Mouse (Mus musculus) right cerebral cortex, adult 18-20 months (tissue): ENCODE data around the gene P4htm.
"Not testable (repeated sequence)": the region's sequence is repeated elsewhere in the genome, so short reads cannot be mapped to it uniquely, and the experiment has no call there.

Experiments used
- DNase-seq: peaks from one replicate; pipeline ENCODE4 v3.0.0; 2022; ENCODE audit warnings: mixed read lengths

P4htm gene

GRCm38 (mm10) chr9:108596998-108597764 lies at the start of gene P4htm:
Gene P4htm, minus strand, starts transcription at chr9:108597667.
- peak; percentile 86 for DNase-seq

DNA sequence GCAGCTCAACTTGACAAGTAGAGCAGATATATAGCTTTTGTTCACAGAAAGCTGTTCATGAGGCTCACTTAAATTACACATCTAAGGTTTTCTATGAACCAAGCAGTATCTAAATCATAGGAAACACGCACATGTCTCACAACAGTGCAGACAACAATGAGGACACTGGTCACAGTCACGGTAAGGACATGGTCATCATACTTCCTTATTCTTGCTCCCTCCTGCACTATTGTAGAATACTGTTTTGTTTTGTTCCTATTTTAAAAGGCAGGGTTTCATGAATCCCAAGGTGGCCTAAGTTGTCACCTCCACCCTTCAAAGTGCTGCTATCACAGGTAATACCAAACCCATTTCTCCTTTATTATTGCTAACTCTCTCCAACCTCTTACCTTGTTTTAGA lies 42.4 kb upstream of the P4htm start:
- DNase-seq: no peak

DNA sequence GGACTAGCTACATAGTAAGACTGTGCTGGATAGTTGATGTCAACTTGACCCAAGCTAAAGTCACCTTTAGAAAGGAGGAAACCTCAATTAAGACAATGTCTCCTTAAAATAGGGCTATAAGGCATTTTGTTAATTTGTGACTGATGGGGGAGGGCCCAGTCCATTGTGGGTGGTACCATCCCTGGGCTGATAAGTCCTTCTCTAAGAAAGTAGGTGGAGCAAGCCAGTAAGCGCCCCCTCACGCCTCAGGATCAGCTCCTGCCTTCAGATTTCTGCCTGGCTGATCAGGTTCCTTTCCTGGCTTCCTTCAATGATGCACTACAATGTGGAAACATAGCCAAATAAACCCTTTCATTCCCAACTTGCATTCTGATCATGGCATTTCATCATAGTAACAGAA lies 37.9 kb upstream of the P4htm start:
- no peak for DNase-seq

GRCm38 (mm10) chr9:108633846-108634245 lies 36.4 kb upstream of the P4htm start:
- DNase-seq: no peak

DNA sequence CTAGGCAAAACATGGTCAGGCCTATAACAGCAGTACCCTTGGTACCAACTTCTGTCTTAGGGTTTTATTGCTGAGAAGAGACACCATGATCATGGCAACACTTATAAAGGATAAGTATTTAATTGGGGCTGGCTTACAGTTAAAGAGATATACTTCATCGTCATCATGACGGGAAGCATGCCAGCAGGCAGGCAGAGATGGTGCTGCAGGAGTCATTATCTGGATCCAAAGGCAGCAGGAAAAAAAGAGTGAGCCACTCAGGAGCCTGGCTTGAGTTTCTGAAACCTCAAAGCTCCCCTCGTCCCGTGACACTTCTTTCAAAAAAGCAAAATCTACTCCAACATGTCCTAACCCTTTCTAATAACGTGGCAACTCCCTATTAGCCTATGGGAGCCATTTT lies 34.9 kb upstream of the P4htm start:
- no peak for DNase-seq

DNA sequence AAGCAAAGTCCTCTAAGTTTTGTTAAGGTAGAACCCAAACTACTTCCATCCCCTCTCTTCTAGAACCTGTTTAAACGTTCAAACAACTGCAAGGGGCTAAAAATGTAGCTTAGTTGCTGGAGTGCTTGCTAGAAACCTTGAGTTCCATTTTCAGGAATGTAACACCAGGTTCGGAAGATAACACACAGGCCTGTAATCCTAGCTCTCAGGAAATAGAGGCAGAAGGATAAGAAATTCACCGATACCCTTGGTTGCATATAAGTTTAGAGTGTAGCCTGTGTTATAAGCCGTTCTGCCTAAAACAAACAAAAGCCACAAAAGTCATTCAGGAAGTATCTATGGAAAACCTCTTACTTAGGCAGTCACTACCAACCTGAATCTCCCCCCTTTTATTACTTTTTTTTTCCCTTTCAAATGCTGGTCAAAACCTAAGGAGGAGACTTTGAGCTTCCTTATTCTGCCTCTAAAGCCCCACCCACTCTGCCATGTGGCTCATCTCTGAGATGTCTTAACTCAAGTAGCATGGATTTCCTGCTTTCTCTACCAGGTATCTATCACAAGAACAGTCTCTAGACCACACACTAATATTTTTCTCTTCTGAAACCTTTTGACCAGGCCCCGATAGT lies 34.3 kb upstream of the P4htm start:
- no peak for DNase-seq

DNA sequence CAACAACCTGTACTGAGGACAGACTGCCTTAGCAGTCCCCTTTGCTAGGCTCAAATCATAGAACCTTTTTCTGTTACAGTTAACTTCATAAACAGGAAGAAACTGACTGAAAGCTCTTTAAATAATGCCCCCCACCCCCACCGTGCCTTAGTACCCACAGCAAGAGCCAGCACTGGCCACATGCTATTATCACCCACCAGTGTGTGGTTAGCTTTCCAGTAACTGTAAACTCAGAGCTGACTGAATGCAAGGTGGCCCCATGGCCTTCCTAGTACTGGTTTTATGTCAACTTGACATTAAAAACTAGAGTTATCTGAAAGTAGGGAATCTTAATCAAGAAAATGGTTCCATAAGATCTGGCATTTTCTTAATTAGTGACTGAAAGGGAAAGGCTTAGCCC lies 33.2 kb upstream of the P4htm start:
- no peak for DNase-seq

DNA sequence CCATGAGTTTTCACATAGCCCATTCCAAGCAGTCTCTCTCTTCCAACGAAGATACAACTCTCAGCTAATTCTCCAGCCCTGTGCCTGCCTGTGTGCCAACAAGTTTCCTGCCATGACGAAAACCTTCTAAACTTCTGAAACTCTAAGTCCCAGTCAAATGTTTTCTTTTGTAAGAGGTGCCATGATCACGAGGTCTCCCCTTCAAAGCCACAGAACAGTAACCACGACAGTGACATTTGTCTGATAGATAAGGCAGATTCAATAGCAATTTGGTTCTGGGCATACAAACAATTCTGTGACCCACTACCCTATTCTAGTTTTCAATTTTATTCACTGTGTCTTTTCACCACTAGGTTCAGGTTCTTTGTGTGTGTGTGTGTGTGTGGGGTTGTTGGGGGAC lies 30.7 kb upstream of the P4htm start:
- DNase-seq: no peak

DNA sequence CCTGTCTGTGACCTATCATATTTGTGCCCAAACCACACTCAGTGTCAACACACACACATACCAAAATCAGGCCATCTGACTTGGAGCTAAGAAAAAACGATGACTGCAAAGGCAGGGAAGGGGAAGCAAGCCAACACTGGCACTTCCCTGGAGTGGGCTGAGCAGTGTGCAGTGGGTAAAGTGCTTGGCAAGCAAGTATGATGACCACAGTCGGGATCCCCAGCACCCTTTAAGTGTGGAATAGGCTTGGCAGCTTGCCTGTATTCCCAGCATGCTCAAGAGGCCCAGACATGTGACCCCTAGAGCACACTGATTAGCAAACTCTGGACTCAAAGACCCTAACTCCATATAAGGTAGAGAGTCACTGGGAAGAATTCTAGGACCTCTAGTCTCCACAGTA lies 29.0 kb upstream of the P4htm start:
- no peak for DNase-seq

GRCm38 (mm10) chr9:108617301-108617700 lies 19.8 kb upstream of the P4htm start:
- DNase-seq: no peak

- DNase-seq: peak; percentile 56
Measured at GRCm38 (mm10) chr9:108611488-108611887, 14.0 kb upstream of the P4htm start.

DNA sequence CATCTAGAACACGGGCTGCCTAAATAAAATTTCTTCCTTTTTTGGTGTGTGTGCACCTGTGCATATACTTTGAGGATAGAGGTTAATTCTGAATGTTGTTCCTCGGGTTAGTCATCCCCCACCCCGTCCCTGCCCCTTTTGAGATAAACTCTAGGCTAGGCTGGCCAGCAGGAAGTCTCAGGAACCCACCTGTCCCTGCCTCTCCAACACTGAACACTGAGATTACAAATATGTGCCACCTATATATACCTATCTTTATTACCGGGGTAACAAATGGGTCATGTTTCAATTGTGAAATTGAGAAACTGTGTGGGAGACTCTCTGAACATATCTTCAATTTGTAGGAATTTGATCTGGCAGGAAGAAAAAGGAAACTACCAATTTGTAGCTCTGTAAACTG lies 11.4 kb upstream of the P4htm start:
- no peak for DNase-seq

GRCm38 (mm10) chr9:108607929-108608328 lies 10.5 kb upstream of the P4htm start:
- DNase-seq: not testable (repeated sequence)

GRCm38 (mm10) chr9:108601986-108602385 lies 4.5 kb upstream of the P4htm start:
- DNase-seq: no peak

- DNase-seq: no peak
Measured at GRCm38 (mm10) chr9:108600011-108600410, 2.5 kb upstream of the P4htm start.

DNA sequence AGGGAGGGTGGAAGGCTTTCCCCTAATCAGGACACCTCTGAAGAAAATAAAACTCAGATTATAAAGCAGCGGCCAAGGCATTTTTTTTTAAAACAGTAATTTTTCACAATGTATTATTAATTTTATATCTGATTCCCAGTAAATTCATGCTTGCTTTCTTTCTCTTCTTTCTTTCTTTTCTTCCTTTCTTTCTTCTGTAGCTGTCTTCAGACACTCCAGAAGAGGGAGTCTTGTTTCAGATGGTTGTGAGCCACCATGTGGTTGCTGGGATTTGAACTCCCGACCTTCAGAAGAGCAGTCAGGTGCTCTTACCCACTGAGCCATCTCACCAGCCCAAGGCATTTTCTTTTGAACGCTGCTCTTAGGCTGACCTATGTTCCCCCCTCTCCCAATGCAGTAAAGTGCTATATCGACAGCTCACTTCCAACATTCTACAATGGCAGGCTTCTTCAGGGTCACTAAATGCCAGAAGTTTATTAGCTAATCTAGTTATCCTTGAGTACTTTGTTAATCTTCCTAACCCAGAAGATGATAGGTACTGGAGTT lies 1.6 kb upstream of the P4htm start:
- DNase-seq: no peak

DNA sequence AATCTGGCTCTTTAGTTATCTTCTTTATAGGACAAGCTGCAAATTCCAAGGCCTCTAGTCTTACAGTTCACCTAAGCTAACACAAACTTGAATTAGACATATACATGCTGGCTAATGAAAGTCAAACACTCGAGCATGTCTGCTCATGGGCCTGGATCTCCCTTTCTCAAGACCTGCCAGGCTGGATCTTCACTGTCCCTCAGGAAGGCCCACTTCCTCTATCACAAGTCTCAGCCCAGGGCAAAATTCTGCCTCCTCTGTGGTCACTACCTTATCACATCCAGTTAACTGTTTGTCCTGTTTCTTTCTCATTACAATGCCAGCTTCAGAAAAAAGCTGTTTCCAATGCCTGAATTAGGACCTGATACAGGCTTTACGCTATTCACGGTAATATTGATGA lies 3.1 kb downstream of the P4htm start:
- no peak for DNase-seq

- no peak for DNase-seq
Measured at GRCm38 (mm10) chr9:108591462-108591861, 6.0 kb downstream of the P4htm start.

- no peak for DNase-seq
Measured at GRCm38 (mm10) chr9:108589229-108589628, 8.2 kb downstream of the P4htm start.

- peak; percentile 93 for DNase-seq
Measured at GRCm38 (mm10) chr9:108587571-108588180, 9.8 kb downstream of the P4htm start.

DNA sequence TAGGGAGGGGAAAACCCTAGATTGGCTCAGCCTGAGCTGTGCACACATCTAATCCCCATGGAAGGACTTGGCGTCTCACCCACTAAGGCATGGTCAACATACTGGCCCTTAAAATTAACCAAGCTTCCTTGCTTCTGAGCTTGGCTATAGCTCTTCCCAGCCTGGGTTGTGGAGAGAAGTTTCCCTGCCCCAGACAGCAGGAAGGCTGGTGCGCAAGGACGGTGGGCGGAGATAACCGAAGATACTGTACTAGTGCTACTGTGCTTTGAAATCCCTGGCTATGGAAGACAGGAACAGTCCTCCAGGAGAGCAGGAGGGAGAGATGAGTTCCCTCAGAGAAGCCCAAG lies 18.1 kb downstream of the P4htm start:
- DNase-seq: no peak

- peak; percentile 88 for DNase-seq
Measured at GRCm38 (mm10) chr9:108578545-108579343, 18.7 kb downstream of the P4htm start, which contains the start of gene Wdr6. Gene Wdr6, minus strand, starts transcription at chr9:108578739.

DNA sequence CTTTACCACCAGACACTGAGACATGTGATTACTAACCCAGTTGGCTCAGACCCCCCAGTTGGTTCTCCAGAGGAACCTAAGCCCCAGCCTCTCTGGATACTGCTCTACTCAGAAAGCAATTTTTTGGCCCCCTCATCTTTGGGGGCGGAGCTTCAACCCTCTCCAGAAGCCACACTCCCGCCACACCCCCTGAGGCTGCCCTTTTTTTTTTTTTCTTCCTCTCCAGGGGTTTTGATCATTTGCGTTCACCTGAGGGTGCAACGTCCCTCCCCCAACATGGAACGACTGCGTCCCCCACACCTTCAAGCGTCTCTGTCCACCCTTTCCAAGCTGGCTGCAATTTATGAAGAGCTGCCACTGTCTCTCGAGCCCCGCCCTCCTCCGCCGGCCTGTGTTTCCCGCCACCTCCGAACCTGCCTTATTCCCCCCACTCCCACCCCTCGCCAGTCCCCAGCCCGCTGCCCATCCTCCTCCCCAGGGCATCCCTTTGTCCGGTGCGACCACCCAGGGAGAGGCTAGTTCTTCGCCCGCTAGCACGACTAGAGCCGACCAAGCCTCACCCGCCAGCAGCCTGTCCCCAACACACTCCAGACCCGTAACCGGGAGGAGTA lies 19.4 kb downstream of the P4htm start:
- DNase-seq: no peak
